Mouse (Mus musculus) midbrain, embryonic 10.5 days (tissue): ENCODE measurements at regions not wholly inside any gene's neighbourhood (a gene's known extent, or its start where the extent isn't known, plus 50 kb on each side); places are given as distances from the start of the nearest gene placed in this dataset.

Experiments
- DNase-seq: peaks from one replicate; pipeline ENCODE4 v3.0.0-alpha.2; 2017; ENCODE audit warnings: low spot score
- H3K27ac ChIP-seq: fragments of 300-500 bp; sonication (generic); replicated peaks from 2 replicates; pipeline ENCODE4 v1.5.1; 2016; ENCODE audit warnings: mild to moderate bottlenecking
- H3K27me3 ChIP-seq: fragments of 300-500 bp; sonication (generic); 2 replicates; pipeline ENCODE4 v1.6.1; 2016; ENCODE audit warnings: low read depth, mild to moderate bottlenecking; ENCODE audit not compliant: poor library complexity, severe bottlenecking
- H3K36me3 ChIP-seq: fragments of 300-500 bp; sonication (generic); 2 replicates; pipeline ENCODE4 v1.6.1; 2016; ENCODE audit warnings: mild to moderate bottlenecking, moderate library complexity
- H3K4me1 ChIP-seq: fragments of 300-500 bp; sonication (generic); 2 replicates; pipeline ENCODE4 v1.6.1; 2016
- H3K4me3 ChIP-seq: fragments of 300-500 bp; sonication (generic); 2 replicates; pipeline ENCODE4 v1.5.1; 2016; ENCODE audit warnings: mild to moderate bottlenecking, moderate library complexity
- H3K9me3 ChIP-seq: fragments of 300-500 bp; sonication (generic); replicated peaks from 2 replicates; pipeline ENCODE4 v1.6.1; 2016; ENCODE audit warnings: mild to moderate bottlenecking
- WGBS: fragments of 180-500 bp; shearing (Covaris S2); methylation state at CpG from one replicate; pipeline ENCODE4 v1.1.7; 2016; 5-methylcytosine and 5-hydroxymethylcytosine counted together

- H3K4me3 ChIP-seq = no peak overlapping the region
- H3K36me3 ChIP-seq = no peaks in the 10 kb centered on the region
- 81% methylated on average over 5 of the region's 5 CpGs for WGBS
- no peak for DNase-seq
- no peaks in the 10 kb centered on the region for H3K9me3 ChIP-seq
- 0 out of 2 replicates have a peak, but pooled peaks cover 6% of the 10 kb centered on the region for H3K4me1 ChIP-seq
- no peak overlapping the region for H3K27ac ChIP-seq
- H3K27me3 ChIP-seq = no peaks in the 10 kb centered on the region
Measured at GRCm38 (mm10) chr5:75825576-75825975, 152.7 kb downstream of the Kdr start.

DNA sequence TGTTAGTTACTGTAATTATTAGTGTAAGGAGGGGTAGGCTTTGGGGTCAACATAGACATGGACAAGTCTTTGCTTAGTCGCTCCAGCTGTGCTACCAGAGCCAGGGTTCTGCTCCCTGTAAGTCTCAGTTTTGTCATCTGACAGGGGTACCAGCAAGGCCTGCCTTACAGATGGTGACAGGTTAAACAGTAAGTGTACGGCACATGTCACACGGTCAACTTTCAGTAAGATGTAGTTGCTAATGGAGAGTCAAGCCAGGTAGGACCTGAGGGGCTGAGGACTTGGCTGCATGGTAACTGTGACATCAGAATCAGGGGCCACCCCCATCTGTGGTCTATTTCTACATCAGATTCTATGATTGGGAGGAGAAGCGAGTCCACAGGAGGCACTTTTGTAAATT, 153.6 kb downstream of the Kdr start:
- Histone ChIP-seq H3K27ac (no peak overlapping the region), H3K36me3 (no peaks in the 10 kb centered on the region), H3K9me3 (no peaks in the 10 kb centered on the region), H3K4me3 (no peak overlapping the region), H3K27me3 (no peaks in the 10 kb centered on the region), H3K4me1 (peaks cover 2% of the 10 kb centered on the region; the same call in 1 of the 2 replicates)
- no peak for DNase-seq
- 92% methylated on average over 4 of the region's 4 CpGs for WGBS

GRCm38 (mm10) chr5:75823646-75824045, 154.6 kb downstream of the Kdr start:
- no peak overlapping the region for H3K4me3 ChIP-seq
- H3K36me3 ChIP-seq = no peaks in the 10 kb centered on the region
- no peaks in the 10 kb centered on the region for H3K27me3 ChIP-seq
- H3K27ac ChIP-seq = no peak overlapping the region
- H3K4me1 ChIP-seq = peaks cover 5% of the 10 kb centered on the region; the same call in 1 of the 2 replicates
- no peaks in the 10 kb centered on the region for H3K9me3 ChIP-seq
- DNase-seq = no peak
- 88% methylated on average over 3 of the region's 3 CpGs for WGBS

DNA sequence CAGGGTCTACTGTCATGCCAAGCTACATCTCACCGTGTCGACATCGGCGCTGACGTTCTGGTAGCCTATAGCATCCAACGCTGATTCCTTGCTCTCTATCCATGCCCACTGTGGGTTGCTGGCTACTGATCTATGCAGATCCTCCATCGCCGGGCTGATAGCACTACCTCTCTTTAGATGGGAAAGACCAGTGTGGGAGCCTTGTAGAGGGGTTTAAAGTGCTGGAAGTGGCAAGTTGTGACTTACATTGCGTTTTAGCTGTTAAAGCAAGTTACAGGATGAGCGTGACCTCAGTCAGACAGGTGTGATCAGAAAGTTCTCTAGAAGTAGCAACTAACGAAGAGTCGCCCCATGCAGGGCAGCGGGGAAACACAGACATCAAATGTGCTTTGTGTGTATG, 160.9 kb downstream of the Kdr start:
- WGBS = 95% methylated on average over 13 of the region's 13 CpGs
- Histone ChIP-seq H3K9me3 (no peaks in the 10 kb centered on the region), H3K4me3 (no peak overlapping the region), H3K27ac (no peak overlapping the region), H3K36me3 (no peaks in the 10 kb centered on the region), H3K27me3 (no peaks in the 10 kb centered on the region), H3K4me1 (peaks cover 5% of the 10 kb centered on the region; the same call in 1 of the 2 replicates)
- DNase-seq = no peak

DNA sequence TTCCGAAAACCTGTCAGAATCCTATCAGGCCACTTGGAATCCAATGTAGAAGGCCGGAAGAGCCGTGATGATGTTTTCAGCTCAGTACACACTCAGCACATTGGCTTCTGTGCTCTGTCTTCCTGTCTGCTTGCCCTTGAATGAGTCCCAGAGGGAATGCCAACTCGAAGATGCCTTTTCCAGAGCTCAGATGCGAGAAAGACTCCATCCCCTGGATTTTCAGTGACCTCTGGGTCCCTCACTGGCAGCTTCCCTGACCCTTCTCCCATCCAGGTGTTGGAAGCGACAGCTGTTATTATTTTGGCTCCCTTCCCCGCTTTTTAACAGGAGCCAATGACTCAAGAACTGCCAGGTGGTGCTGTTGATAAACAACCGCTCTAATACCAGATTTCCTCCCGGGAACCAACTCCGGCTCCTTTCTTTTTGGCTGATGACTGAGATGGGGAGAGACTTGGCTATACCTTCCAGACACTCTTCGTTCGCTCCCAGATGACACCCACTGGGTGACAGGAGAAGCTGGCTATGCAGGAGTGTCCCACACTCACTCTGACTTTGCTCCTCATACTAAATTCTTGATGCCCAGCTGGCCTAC, 163.8 kb downstream of the Kdr start:
- no peak overlapping the region for H3K27ac ChIP-seq
- H3K27me3 ChIP-seq = no peaks in the 10 kb centered on the region
- H3K4me3 ChIP-seq = no peak overlapping the region
- H3K9me3 ChIP-seq = no peaks in the 10 kb centered on the region
- DNase-seq = no peak
- no peaks in the 10 kb centered on the region for H3K36me3 ChIP-seq
- peaks cover 1% of the 10 kb centered on the region; the same call in 1 of the 2 replicates for H3K4me1 ChIP-seq
- WGBS = 86% methylated on average over 12 of the region's 12 CpGs

GRCm38 (mm10) chr5:75812686-75813085, 165.6 kb downstream of the Kdr start:
- H3K9me3 ChIP-seq = no peaks in the 10 kb centered on the region
- no peak overlapping the region for H3K4me3 ChIP-seq
- H3K27ac ChIP-seq = no peak overlapping the region
- no peaks in the 10 kb centered on the region for H3K27me3 ChIP-seq
- DNase-seq = no peak
- H3K4me1 ChIP-seq = peaks cover 3% of the 10 kb centered on the region; the same call in 1 of the 2 replicates
- 84% methylated on average over 4 of the region's 4 CpGs for whole genome bisulfite sequencing
- no peaks in the 10 kb centered on the region for H3K36me3 ChIP-seq

GRCm38 (mm10) chr5:75808551-75809332, 169.5 kb downstream of the Kdr start:
- no peak for DNase-seq
- H3K36me3 ChIP-seq = no peaks in the 10 kb centered on the region
- H3K27ac ChIP-seq = no peak overlapping the region
- 88% methylated on average over 18 of the region's 18 CpGs for WGBS
- H3K4me3 ChIP-seq = no peak overlapping the region
- H3K27me3 ChIP-seq = no peaks in the 10 kb centered on the region
- peaks cover 3% of the 10 kb centered on the region; the same call in 1 of the 2 replicates for H3K4me1 ChIP-seq
- no peaks in the 10 kb centered on the region for H3K9me3 ChIP-seq

DNA sequence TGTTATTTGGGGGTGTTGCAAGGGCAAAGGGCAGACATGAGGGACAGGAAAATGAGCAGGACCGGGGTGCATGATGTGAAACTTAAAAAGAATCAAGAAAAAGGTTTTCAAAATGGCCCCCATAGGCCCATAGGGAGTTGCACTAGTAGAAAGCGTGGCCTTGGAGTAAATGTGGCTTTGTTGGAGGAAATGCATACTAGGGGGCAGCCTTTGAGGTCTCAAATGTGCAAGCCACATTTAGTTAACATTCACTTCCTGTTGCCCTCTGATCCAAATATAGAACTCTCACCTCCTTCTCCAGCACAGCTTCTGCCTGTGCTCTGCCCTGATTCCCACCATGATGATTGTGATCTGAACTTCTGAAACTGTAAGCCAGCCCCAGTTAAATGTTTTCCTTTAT, 173.2 kb downstream of the Kdr start:
- H3K9me3 ChIP-seq = no peaks in the 10 kb centered on the region
- no peaks in the 10 kb centered on the region for H3K27me3 ChIP-seq
- H3K36me3 ChIP-seq = no peaks in the 10 kb centered on the region
- DNase-seq = no peak
- WGBS = 87% methylated on average over 2 of the region's 2 CpGs
- H3K4me1 ChIP-seq = peaks cover 8% of the 10 kb centered on the region
- H3K27ac ChIP-seq = no peak overlapping the region
- H3K4me3 ChIP-seq = no peak overlapping the region

- Histone ChIP-seq H3K4me3 (no peak overlapping the region), H3K27me3 (no peaks in the 10 kb centered on the region), H3K27ac (no peak overlapping the region), H3K9me3 (no peaks in the 10 kb centered on the region), H3K36me3 (no peaks in the 10 kb centered on the region), H3K4me1 (peaks cover 12% of the 10 kb centered on the region)
- DNase-seq = no peak
- WGBS = 94% methylated on average over 2 of the region's 2 CpGs
Measured at GRCm38 (mm10) chr5:75804340-75804739, 173.9 kb downstream of the Kdr start.

DNA sequence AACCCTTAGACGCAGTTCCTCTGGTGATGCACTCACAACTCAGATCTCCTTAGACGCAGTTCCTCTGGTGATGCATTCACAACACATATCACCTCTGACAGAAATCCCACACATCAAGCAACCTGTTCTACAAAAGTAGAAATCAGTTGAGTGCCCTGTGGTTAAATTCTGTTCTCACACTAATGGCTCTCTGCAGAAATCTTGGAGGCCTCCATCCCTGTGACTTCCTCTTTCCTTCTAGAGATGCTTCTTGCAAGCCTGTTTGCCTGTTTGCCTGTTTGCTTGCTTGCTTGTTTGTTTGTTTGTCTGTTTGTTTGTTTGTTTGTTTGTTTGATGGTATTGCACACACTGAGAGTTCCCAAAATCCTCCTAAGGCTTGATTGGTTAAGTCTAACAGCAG, 175.2 kb downstream of the Kdr start:
- WGBS = 94% methylated on average over 2 of the region's 2 CpGs

GRCm38 (mm10) chr5:75800040-75800989, 177.9 kb downstream of the Kdr start:
- H3K4me3 ChIP-seq = no peak overlapping the region
- peaks cover 9% of the 10 kb centered on the region for H3K4me1 ChIP-seq
- no peaks in the 10 kb centered on the region for H3K36me3 ChIP-seq
- no peak overlapping the region for H3K27ac ChIP-seq
- WGBS = 73% methylated on average over 18 of the region's 18 CpGs
- DNase-seq = no peak
- no peaks in the 10 kb centered on the region for H3K9me3 ChIP-seq
- H3K27me3 ChIP-seq = no peaks in the 10 kb centered on the region

More for the DNA sequence above, 175.2 kb downstream of the Kdr start:
- no peak for DNase-seq
- no peak overlapping the region for H3K27ac ChIP-seq
- H3K27me3 ChIP-seq = no peaks in the 10 kb centered on the region
- H3K36me3 ChIP-seq = no peaks in the 10 kb centered on the region
- H3K4me1 ChIP-seq = peaks cover 9% of the 10 kb centered on the region
- H3K9me3 ChIP-seq = no peaks in the 10 kb centered on the region
- H3K4me3 ChIP-seq = no peak overlapping the region

GRCm38 (mm10) chr5:75799627-75800026, 178.6 kb downstream of the Kdr start:
- WGBS = 88% methylated on average over 4 of the region's 4 CpGs
- no peak overlapping the region for H3K4me3 ChIP-seq
- no peaks in the 10 kb centered on the region for H3K36me3 ChIP-seq
- H3K27ac ChIP-seq = no peak overlapping the region
- no peaks in the 10 kb centered on the region for H3K27me3 ChIP-seq
- no peak for DNase-seq
- peaks cover 9% of the 10 kb centered on the region for H3K4me1 ChIP-seq
- no peaks in the 10 kb centered on the region for H3K9me3 ChIP-seq
